Mouse (Mus musculus) embryonic facial prominence, embryonic 14.5 days (tissue): ENCODE data around the gene Mafg. TPM values are rescaled to one million over a fixed set of nuclear protein-coding genes. Genes with fewer than 3 reads are reported as not detected.

Source experiments
- ATAC-seq: fragments of 200-750 bp; cut with Nextera tagmentation; 2 replicates; pipeline ENCODE4 v1.8.0; 2017; ENCODE audit warnings: low read depth, moderate number of reproducible peaks, moderate TSS enrichment
- DNase-seq: peaks from one replicate; pipeline ENCODE4 v3.0.0-alpha.2; 2015; ENCODE audit warnings: low spot score
- H3K27ac ChIP-seq: fragments of 300-500 bp; sonication (generic); replicated peaks from 2 replicates; pipeline ENCODE4 v1.5.1; 2014; ENCODE audit warnings: low read depth, mild to moderate bottlenecking, low read length, moderate library complexity
- H3K27me3 ChIP-seq: fragments of 300-500 bp; sonication (generic); replicated peaks from 2 replicates; pipeline ENCODE4 v1.6.1; 2014; ENCODE audit warnings: low read length; ENCODE audit not compliant: control insufficient read depth, insufficient read depth
- H3K36me3 ChIP-seq: fragments of 300-500 bp; sonication (generic); 2 replicates; pipeline ENCODE4 v1.6.1; 2014; ENCODE audit warnings: low read length, mixed read lengths; ENCODE audit not compliant: control insufficient read depth, insufficient read depth
- H3K4me1 ChIP-seq: fragments of 300-500 bp; sonication (generic); 2 replicates; pipeline ENCODE4 v1.6.1; 2014; ENCODE audit warnings: antibody characterized with exemption, low read length; ENCODE audit not compliant: control insufficient read depth, insufficient read depth
- H3K4me2 ChIP-seq: fragments of 300-500 bp; sonication (generic); 2 replicates; pipeline ENCODE4 v1.6.1; 2014; ENCODE audit warnings: low read depth, mild to moderate bottlenecking, low read length, moderate library complexity, mixed read lengths
- H3K4me3 ChIP-seq: fragments of 300-500 bp; sonication (generic); 2 replicates; pipeline ENCODE4 v1.5.1; 2014; ENCODE audit warnings: low read depth, mild to moderate bottlenecking, low read length
- H3K9ac ChIP-seq: fragments of 300-500 bp; sonication (generic); 2 replicates; pipeline ENCODE4 v1.6.1; 2014; ENCODE audit warnings: low read depth, mild to moderate bottlenecking, low read length, moderate library complexity, mixed read lengths
- H3K9me3 ChIP-seq: fragments of 300-500 bp; sonication (generic); 2 replicates; pipeline ENCODE4 v1.6.1; 2016; ENCODE audit warnings: low read length; ENCODE audit not compliant: control insufficient read depth
- WGBS: fragments of 180-500 bp; shearing (Covaris S2); extraction: QIAGEN DNeasy Blood & Tissue Kit; methylation state at CpG from one replicate; pipeline ENCODE4 v1.1.7; 2014; 5-methylcytosine and 5-hydroxymethylcytosine counted together
- polyA plus RNA-seq: library from polyadenylated mRNA; unstranded; fragments of >200 nt; fragmentation: Nextera tagmentation; extraction: Ambion mirVana; gene quantifications from 2 replicates; pipeline ENCODE4 v1.2.1, GENCODE M21; 2014

Mafg gene
- polyA plus RNA-seq, 1 experiment from 2014 or later = 26.8 TPM

DNA sequence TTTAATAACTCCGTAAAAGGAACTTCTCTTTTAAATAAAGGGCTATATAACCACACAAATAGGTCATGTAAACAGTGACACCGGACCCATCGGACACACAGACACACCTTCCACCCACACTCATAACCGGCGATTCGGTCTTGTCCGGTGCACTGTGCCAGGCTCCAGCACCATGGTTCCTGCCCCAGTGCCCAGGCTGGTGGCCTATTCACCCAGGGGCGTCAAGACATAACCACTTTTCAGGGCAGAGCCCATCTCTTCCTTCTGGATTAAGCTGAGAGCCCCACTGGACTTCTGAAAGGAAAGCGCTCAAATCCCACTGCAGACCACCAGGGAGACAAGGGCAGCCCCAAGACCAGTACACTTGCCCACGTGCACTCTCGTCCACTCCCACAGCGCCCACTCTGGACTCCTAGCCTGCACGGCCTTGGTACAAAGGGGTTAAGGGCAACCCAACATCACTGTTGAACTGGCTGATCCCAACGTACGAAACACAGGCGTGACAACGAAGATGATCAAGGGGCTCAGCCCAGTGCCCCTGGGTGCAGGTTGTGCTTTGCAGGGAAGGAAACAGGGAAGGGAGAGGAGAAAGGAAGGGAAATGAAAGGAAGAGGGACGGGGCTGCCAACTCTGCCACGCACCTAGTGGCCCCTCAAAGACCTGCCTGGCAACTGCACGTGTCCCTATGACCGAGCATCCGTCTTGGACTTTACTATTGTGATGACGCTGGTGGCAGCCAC lies 4.6 kb downstream of the Mafg start:
- H3K4me1 ChIP-seq = peaks cover 19% of the 10 kb centered on the region
- H3K4me2 ChIP-seq = no peak overlapping the region
- peaks cover 27% of the 10 kb centered on the region for H3K36me3 ChIP-seq
- 94% methylated on average over 23 of the region's 23 CpGs for WGBS
- H3K9ac ChIP-seq = no peak overlapping the region
- H3K4me3 ChIP-seq = no peak overlapping the region
- H3K9me3 ChIP-seq = no peaks in the 10 kb centered on the region
- no peak for ATAC-seq
- H3K27me3 ChIP-seq = no peaks in the 10 kb centered on the region
- no peak for DNase-seq
- no peak overlapping the region for H3K27ac ChIP-seq

DNA sequence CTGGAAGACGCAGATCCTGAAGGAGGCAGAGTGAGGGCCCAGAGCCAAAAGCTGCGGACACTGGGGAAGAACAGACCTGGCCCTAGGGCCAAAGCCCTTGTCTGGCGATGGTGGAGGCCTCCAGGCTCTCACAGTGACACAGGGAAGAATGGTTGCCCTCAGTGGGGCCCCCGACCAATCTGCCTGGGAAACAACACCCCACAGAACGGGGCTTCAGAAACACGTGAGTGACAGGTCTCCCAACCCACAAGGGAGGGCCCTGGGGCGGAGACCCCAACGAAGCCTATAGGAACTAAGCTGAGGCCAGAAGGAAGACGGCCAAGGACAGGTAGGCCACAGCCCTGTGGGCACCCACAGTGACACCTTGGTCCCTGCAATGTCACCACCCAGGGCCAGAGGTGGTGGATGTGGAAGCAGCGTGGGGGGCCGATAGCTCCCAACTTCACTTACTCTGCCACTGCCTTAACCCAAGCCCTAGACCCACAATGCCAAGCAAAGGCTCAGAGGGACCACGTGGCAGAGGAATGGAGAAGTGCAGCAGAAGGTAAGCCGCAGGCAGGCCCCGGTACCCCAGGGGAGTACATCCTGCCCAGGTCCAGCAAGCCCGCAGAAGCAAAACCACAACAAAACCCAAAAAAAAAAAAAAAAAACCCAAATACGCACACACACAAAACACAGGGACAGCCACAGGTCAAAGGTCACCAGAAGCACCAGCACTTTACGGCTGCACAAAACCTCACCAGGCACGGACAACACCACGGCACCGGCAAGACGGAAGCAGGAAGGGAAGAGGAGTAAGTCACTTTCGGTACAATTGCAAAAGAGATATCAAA lies 5.7 kb downstream of the Mafg start:
- no peak for ATAC-seq
- H3K4me2 ChIP-seq = no peak overlapping the region
- no peak for DNase-seq
- no peak overlapping the region for H3K27ac ChIP-seq
- H3K27me3 ChIP-seq = no peaks in the 10 kb centered on the region
- 77% methylated on average over 22 of the region's 22 CpGs for WGBS
- no peak overlapping the region for H3K9ac ChIP-seq
- peaks cover 34% of the 10 kb centered on the region for H3K36me3 ChIP-seq
- peaks cover 19% of the 10 kb centered on the region for H3K4me1 ChIP-seq
- H3K4me3 ChIP-seq = no peak overlapping the region
- H3K9me3 ChIP-seq = no peaks in the 10 kb centered on the region

DNA sequence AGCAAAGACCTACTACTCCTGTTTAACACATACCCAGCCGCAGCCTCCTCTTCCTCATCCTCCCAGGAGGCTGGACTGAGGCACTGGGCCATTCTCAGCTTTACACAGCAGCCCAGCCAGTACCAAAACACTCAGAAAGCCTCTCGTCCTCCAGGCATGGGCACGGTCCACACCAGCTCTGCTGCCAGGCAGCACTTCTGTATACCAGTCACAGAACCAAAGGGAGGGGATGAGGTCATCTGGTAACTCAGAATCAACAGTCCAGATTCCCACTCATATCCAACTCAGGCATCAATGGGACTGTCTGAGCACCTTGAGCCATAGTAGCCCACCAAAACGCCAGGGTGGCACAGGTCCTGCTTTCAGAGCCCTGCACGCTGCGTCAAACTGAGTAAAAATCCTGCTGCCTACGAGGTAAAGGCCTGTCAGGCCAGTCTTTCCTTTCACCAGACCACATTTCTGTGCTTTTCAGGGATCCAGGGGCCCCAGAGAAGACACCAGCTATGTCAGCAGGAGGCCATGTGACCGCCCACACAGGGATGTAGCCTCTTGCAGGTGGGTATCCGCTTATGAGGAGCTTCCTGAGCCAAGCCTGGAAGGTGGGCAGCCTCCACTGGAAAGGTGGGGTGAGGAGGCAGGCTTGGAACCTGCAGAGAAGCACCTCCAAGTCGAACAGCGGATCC lies 6.5 kb downstream of the Mafg start:
- Histone ChIP-seq H3K27ac (no peak overlapping the region), H3K4me3 (no peak overlapping the region), H3K36me3 (peaks cover 41% of the 10 kb centered on the region), H3K4me2 (no peak overlapping the region), H3K9me3 (no peaks in the 10 kb centered on the region), H3K4me1 (peaks cover 15% of the 10 kb centered on the region), H3K9ac (no peak overlapping the region), H3K27me3 (no peaks in the 10 kb centered on the region)
- DNase-seq = no peak
- no peak for ATAC-seq
- WGBS = 89% methylated on average over 11 of the region's 11 CpGs

DNA sequence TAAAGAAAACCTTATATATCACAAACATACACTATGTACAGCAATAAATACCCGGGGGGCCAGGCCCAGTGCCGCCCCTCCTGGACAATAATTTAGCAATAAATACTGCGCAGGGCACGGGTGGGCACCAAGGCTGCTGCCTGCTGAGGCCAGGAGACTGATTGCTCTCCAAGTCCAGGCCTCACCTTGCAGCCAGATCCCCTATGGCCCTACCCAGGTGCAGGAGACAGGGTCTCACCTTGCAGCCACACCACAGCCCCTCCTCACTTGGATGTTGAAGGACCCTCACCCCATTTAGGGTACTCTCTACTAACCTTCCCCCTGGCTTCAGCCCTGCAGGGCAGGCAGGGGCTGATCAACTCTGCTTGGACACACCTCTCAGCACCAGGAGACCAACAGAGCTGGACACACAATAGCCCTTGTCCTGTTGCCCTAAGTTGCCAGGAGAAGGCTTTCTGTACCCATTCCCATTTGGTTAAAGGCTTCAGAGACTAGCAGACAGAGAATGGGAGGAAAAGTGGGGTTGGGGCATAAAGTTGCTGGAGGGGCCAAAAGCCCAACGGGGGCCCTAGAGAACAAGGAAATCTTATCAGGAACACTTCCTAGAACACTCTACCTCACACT lies 8.1 kb downstream of the Mafg start, which contains the start of gene Sirt7:
Sirt7 (minus strand) TSS at position 89 of the 624 bp plus-strand sequence.
- 18% methylated on average over 5 of the region's 5 CpGs for WGBS
- Histone ChIP-seq H3K9me3 (no peaks in the 10 kb centered on the region), H3K9ac (peak within 1 kb of the TSS; percentile 77), H3K4me2 (peak within 1 kb of the TSS; percentile 88), H3K4me3 (peak within 1 kb of the TSS; percentile 90), H3K36me3 (peaks cover 55% of the 10 kb centered on the region), H3K4me1 (peaks cover 9% of the 10 kb centered on the region), H3K27me3 (no peaks in the 10 kb centered on the region), H3K27ac (peak within 1 kb of the TSS; percentile 57)
- peak; percentile 34; the same call in 1 of the 2 replicates for ATAC-seq
- DNase-seq = no peak

DNA sequence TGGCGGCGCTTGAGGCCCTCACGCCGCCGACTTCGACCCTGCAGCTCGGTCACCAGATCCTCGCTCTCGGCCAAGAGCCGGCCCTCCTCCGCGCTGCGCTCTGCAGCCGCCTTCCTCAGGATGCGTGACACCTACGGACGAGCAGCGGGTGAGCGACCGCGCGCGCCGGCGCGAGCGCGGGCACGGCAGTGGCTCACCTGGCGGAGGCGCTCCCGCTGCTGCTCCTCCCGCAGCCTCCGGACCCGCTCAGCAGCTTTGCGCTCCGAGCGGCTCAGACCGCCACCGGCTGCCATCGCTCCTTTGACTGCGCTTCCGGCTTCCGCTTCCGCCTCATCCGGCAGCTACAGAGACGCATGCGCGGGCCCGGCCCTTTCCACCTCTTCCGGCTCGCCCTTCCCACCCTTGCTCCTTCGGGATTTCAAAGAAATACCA lies 8.7 kb downstream of the Mafg start:
- H3K27me3 ChIP-seq = no peaks in the 10 kb centered on the region
- peak overlapping the region; percentile 77 for H3K9ac ChIP-seq
- H3K36me3 ChIP-seq = peaks cover 60% of the 10 kb centered on the region
- H3K27ac ChIP-seq = peak overlapping the region; percentile 57; the same call in 1 of the 2 replicates
- H3K4me3 ChIP-seq = peak overlapping the region; percentile 90
- peaks cover 4% of the 10 kb centered on the region; the same call in 1 of the 2 replicates for H3K4me1 ChIP-seq
- ATAC-seq (peak; percentile 92), DNase-seq (peak; percentile 94)
- H3K4me2 ChIP-seq = peak overlapping the region; percentile 88
- no peaks in the 10 kb centered on the region for H3K9me3 ChIP-seq
- 0% methylated on average over 23 of the region's 53 CpGs for whole genome bisulfite sequencing

DNA sequence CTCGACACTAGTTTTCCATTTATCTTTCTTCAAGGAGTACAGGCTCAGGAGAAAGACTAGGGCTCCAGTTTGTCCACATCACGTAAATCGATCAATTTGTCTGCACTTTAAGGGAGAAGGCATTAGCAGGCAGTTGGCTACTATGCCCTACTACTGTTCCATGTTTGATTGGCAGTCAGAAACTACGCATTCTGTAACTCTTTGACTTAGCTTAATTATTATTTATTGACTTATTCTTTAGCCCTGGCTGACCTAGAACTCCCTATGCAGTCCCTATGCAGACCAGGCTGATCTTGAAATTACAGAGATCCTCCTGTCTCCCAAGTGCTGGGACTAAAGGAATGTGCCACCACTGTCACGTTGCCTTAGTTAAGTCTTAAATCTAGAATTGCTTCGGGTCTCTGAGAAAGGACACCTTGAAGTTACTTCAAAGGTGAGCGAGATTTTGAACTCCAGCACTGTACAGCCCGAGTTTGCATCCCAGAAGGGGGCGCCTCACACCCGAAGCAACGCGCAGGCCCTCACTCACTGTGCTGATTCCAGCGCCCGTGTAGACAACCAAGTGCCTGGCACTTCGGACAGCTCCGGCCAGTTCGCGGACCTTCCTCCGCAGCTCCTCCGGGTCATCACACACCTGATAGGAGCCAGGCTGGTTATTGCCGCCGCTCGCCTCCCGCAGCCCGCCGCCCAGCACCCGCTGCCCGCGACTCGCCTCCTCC lies 9.3 kb downstream of the Mafg start:
- Histone ChIP-seq H3K9me3 (no peaks in the 10 kb centered on the region), H3K9ac (peak overlapping the region; percentile 77), H3K4me2 (peak overlapping the region; percentile 88), H3K27me3 (no peaks in the 10 kb centered on the region), H3K4me1 (peaks cover 4% of the 10 kb centered on the region; the same call in 1 of the 2 replicates), H3K36me3 (peaks cover 58% of the 10 kb centered on the region), H3K4me3 (peak overlapping the region; percentile 90), H3K27ac (peak overlapping the region; percentile 25; the same call in 1 of the 2 replicates)
- ATAC-seq (peak; percentile 77), DNase-seq (peak; percentile 72)
- WGBS = 13% methylated on average over 30 of the region's 30 CpGs

DNA sequence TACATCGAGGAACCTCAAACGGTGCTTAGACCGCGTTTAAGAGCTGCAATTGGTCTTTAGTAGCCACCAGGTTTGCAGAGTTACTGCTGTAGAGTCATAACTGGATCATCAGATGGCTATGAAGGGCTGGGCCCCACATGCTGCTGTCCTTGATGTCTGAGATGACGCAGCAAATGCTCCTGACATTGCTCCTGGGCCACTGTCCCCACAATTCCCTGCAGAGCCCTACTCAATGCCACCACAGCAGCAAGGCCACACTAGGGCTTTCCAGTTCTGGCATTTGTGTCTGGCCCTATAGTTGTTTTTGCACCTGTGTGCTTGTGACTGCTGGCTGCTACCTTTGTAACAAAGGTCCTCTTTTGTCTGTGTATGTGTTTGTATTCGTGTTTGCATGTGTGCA lies 10.6 kb downstream of the Mafg start:
- Histone ChIP-seq H3K4me1 (peaks cover 4% of the 10 kb centered on the region; the same call in 1 of the 2 replicates), H3K27me3 (no peaks in the 10 kb centered on the region), H3K36me3 (peaks cover 59% of the 10 kb centered on the region), H3K4me2 (no peak overlapping the region), H3K4me3 (no peak overlapping the region), H3K9me3 (no peaks in the 10 kb centered on the region), H3K9ac (no peak overlapping the region), H3K27ac (no peak overlapping the region)
- ATAC-seq = no peak
- WGBS = 89% methylated on average over 6 of the region's 6 CpGs
- DNase-seq = no peak
